Mouse (Mus musculus): ENCODE results near the gene Kctd11. TPM values are rescaled to one million over a fixed set of nuclear protein-coding genes. Genes with fewer than 3 reads are reported as not detected.

Gene Kctd11
- total and polyA plus RNA-seq, 3 experiments = 1.8 to 3.9 (median 2.1) TPM

- no peak overlapping the region for H3K4me2 ChIP-seq (ENCODE audit: insufficient read depth, low read depth, poor library complexity, severe bottlenecking)
- H3K9ac ChIP-seq (ENCODE audit: insufficient read depth, low read depth) = no peak overlapping the region
- dilution Hi-C loops (cut with MboI; ENCODE audit: extremely low pct_ligation_motif_present, extremely low pct_unique_long_range_greater_than_20kb, low sequenced_read_pairs) = no loop called here
- TF ChIP-seq RCOR1 (conservative IDR thresholded peaks at IDR 0.05; ENCODE audit: low read depth, low read length) (no peak), SIN3A (IDR thresholded peaks at IDR 0.05; ENCODE audit: low read length) (no peak), CHD1 (IDR thresholded peaks at IDR 0.05; ENCODE audit: low read depth, low read length) (no peak), JUND (conservative IDR thresholded peaks at IDR 0.05; ENCODE audit: low read depth, low read length) (no peak), ELF1 (IDR thresholded peaks at IDR 0.05; ENCODE audit: low read depth, low read length) (no peak), SMC3 (IDR thresholded peaks at IDR 0.05; ENCODE audit: low read depth, low read length) (no peak), MYC (IDR thresholded peaks at IDR 0.05; ENCODE audit: low read depth, low read length) (no peak), JUN (IDR thresholded peaks at IDR 0.05; ENCODE audit: insufficient read depth, low read depth, low read length) (no peak), GABPA (IDR thresholded peaks at IDR 0.05; ENCODE audit: insufficient replicate concordance, low read depth, low read length) (no peak)
- H3K27ac ChIP-seq (ENCODE audit: insufficient read depth, low read depth) = no peak overlapping the region
- in situ Hi-C loops (cut with MboI; ENCODE audit: low pct_ligation_motif_present, low pct_unique_long_range_greater_than_20kb, low sequenced_read_pairs) = no loop called here
- H3K9me3 ChIP-seq (replicated peaks; ENCODE audit: low read length) = no peaks in the 10 kb centered on the region
- H3K79me2 ChIP-seq (replicated peaks; ENCODE audit: control insufficient read depth, extremely low read depth, insufficient read depth, poor library complexity, severe bottlenecking) = peaks cover under 1% of the 10 kb centered on the region; the same call in 1 of the 2 replicates
- no peak overlapping the region for H3K4me3 ChIP-seq (replicated peaks in 1 of 3; ENCODE audit: low read depth in 2 of 3, low read length in 2 of 3, poor library complexity in 1 of 3)
- peaks cover 84 to 94% of the 10 kb centered on the region in 2 experiments for H3K36me3 ChIP-seq (replicated peaks in 1 of 2; ENCODE audit: control insufficient read depth in 1 of 2, insufficient read depth in 1 of 2, low read length in 1 of 2)
- no peaks in the 10 kb centered on the region for H3K27me3 ChIP-seq (replicated peaks)
- H3K4me1 ChIP-seq (ENCODE audit: control insufficient read depth in 1 of 2, insufficient read depth in 2 of 2) = peaks cover 11 to 27% of the 10 kb centered on the region in 2 experiments; a peak in 3 of 4 replicates
- DNase-seq (ENCODE audit: extremely low read depth) = no peak
Measured at GRCm38 (mm10) chr11:69910781-69911560, 29.8 kb upstream of the Kctd11 start.

- in situ Hi-C loops (cut with MboI; ENCODE audit: low pct_ligation_motif_present, low pct_unique_long_range_greater_than_20kb, low sequenced_read_pairs) = no loop called here
- Histone ChIP-seq H3K36me3 (replicated peaks in 1 of 2; ENCODE audit: control insufficient read depth in 1 of 2, insufficient read depth in 1 of 2, low read length in 1 of 2) (peaks cover 85 to 94% of the 10 kb centered on the region in 2 experiments), H3K9me3 (replicated peaks; ENCODE audit: low read length) (no peaks in the 10 kb centered on the region), H3K27ac (ENCODE audit: insufficient read depth, low read depth) (no peak overlapping the region), H3K9ac (ENCODE audit: insufficient read depth, low read depth) (no peak overlapping the region), H3K4me2 (ENCODE audit: insufficient read depth, low read depth, poor library complexity, severe bottlenecking) (no peak overlapping the region), H3K4me3 (replicated peaks in 1 of 3; ENCODE audit: low read depth in 2 of 3, low read length in 2 of 3, poor library complexity in 1 of 3) (no peak overlapping the region), H3K79me2 (replicated peaks; ENCODE audit: control insufficient read depth, extremely low read depth, insufficient read depth, poor library complexity, severe bottlenecking) (no peaks in the 10 kb centered on the region; the same call in 1 of the 2 replicates), H3K27me3 (replicated peaks) (no peaks in the 10 kb centered on the region), H3K4me1 (ENCODE audit: control insufficient read depth in 1 of 2, insufficient read depth in 2 of 2) (peaks cover 7 to 19% of the 10 kb centered on the region in 2 experiments; a peak in 3 of 4 replicates)
- TF ChIP-seq MAZ (IDR thresholded peaks at IDR 0.05; ENCODE audit: low read depth, low read length) = no peak
- no peak for TF ChIP-seq ZMIZ1 (IDR thresholded peaks at IDR 0.05; ENCODE audit: low read depth, low read length)
- TF ChIP-seq SMC3 (IDR thresholded peaks at IDR 0.05; ENCODE audit: low read depth, low read length) = no peak
- no peak for TF ChIP-seq CHD1 (IDR thresholded peaks at IDR 0.05; ENCODE audit: low read depth, low read length)
- no peak for TF ChIP-seq MYC (IDR thresholded peaks at IDR 0.05; ENCODE audit: low read depth, low read length)
- TF ChIP-seq PAX5 (IDR thresholded peaks at IDR 0.05; ENCODE audit: low read length) = no peak
- TF ChIP-seq IRF4 (IDR thresholded peaks at IDR 0.05; ENCODE audit: low read depth, low read length) = no peak
- TF ChIP-seq POLR2A (IDR thresholded peaks at IDR 0.05; ENCODE audit: low read depth, low read length) = no peak
- no peak for TF ChIP-seq ZC3H11A (IDR thresholded peaks at IDR 0.05; ENCODE audit: low read depth, low read length)
- TF ChIP-seq TBP (conservative IDR thresholded peaks at IDR 0.05; ENCODE audit: low read depth, low read length) = no peak
- no peak for TF ChIP-seq E2F4 (IDR thresholded peaks at IDR 0.05; ENCODE audit: insufficient replicate concordance, low read depth, low read length)
- TF ChIP-seq ELF1 (IDR thresholded peaks at IDR 0.05; ENCODE audit: low read depth, low read length) = no peak
- TF ChIP-seq ZNF384 (IDR thresholded peaks at IDR 0.05; ENCODE audit: low read depth, low read length) = no peak
- no peak for TF ChIP-seq GABPA (IDR thresholded peaks at IDR 0.05; ENCODE audit: insufficient replicate concordance, low read depth, low read length)
- TF ChIP-seq ZKSCAN1 (IDR thresholded peaks at IDR 0.05; ENCODE audit: borderline replicate concordance, low read depth, low read length) = no peak
- no peak for TF ChIP-seq JUND (conservative IDR thresholded peaks at IDR 0.05; ENCODE audit: low read depth, low read length)
- TF ChIP-seq BHLHE40 (IDR thresholded peaks at IDR 0.05; ENCODE audit: low read depth, low read length) = no peak
- dilution Hi-C loops (cut with MboI; ENCODE audit: extremely low pct_ligation_motif_present, extremely low pct_unique_long_range_greater_than_20kb, low sequenced_read_pairs) = no loop called here
- no peak for DNase-seq (ENCODE audit: extremely low read depth)
Measured at GRCm38 (mm10) chr11:69910177-69910576, 29.0 kb upstream of the Kctd11 start.
